Mouse (Mus musculus) liver, adult 2 months (tissue): ENCODE measurements around the gene Bcl3.

Source experiments
- CTCF ChIP-seq: fragments of 200-500 bp; IDR thresholded peaks from 2 replicates; pipeline ENCODE4 v1.5.1; 2011; ENCODE audit warnings: low read depth, low read length, control low read depth
- POLR2A ChIP-seq: fragments of 200-500 bp; IDR thresholded peaks from 2 replicates; pipeline ENCODE4 v1.6.1; 2011; ENCODE audit warnings: low read length, control low read depth; ENCODE audit not compliant: insufficient read depth; ENCODE audit errors: extremely low read depth

- no peak for TF ChIP-seq CTCF
- no peak for TF ChIP-seq POLR2A
Measured at GRCm38 (mm10) chr7:19855663-19856062, 33.1 kb upstream of the Bcl3 start.
